Mouse (Mus musculus) common myeloid progenitor, adult 5-6 weeks (primary cell): ENCODE results near the gene Olfr330. TPM values are rescaled to one million over a fixed set of nuclear protein-coding genes. Genes with fewer than 3 reads are reported as not detected.
"Not testable (repeated sequence)": the region's sequence is repeated elsewhere in the genome, so short reads cannot be mapped to it uniquely, and the experiment has no call there.

Experiments
- ATAC-seq: replicated peaks from 2 replicates; pipeline ENCODE4 v1.8.0; 2016; ENCODE audit warnings: low read depth, mild to moderate bottlenecking, moderate TSS enrichment, inconsistent platforms; ENCODE audit not compliant: poor library complexity, severe bottlenecking
- total RNA-seq: library from RNA; stranded (forward); fragments of 200-1000, 187-1606 nt; gene quantifications from 2 replicates; pipeline ENCODE4 v1.2.3, GENCODE M21; 2017

The Olfr330 gene
- not detected in 2 replicates for total RNA-seq

DNA sequence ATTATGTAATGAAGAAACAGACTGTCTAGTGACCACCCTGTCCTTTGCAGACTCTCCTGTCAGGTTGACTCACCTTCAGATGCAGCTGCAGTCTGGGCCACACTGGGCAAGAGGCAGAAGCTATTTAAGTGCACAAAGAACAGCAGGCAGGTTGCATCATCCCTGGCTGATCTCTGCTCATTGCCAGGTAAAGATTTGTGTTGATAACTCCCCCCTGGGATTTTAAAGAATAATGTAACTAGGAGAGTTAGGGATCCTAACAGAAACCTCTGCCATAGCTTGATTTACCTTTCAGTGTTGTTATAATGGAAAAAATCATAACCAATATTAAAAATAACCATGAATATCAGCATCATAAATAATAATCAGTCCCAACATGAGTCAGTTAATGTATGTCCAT is at the start of gene Olfr330:
Gene Olfr330, minus strand, starts transcription at position 101 of the 400 bp plus-strand sequence.
- not testable (repeated sequence) for ATAC-seq

DNA sequence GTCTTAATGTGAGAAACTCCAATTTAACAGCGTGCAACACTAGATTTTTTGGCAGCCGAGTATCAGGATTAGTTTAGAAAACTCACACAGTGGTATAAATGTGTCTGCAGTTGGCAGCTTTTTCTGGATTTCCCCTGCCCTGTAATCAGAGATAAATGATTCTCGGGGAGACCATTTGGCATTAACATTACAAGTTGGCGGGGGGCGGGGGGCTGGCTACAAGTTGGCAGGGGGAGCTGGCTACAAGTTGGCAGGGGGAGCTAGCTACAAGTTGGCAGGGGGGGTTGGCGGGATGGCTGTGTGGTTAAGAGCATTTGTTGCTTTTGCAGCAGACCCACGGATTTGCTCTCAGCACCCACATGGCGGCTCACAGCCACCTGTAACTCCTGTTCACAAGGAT is 44.0 kb upstream of the Olfr330 start:
- no peak for ATAC-seq

DNA sequence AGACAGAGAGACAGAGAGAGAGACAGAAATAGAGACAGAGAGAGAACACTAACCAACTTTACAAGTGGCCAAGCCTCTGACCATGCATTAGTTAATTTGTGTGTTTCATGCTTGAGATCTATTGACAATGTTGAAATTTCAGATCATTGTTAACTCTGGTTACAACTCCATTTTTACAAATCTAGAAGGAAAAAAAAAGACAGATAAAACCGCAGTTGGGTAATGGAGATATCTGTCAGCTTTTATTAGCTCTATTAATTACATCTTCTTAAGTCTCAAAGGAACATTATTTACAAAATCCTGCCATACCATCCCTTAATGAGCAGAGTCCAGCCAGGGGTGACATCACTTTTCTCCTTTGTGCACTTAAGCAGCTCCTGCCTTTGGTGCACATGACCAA is 42.8 kb upstream of the Olfr330 start, which contains the start of gene Olfr325:
Gene Olfr325, plus strand, starts transcription at position 301 of the 400 bp plus-strand sequence.
- no peak for ATAC-seq

DNA sequence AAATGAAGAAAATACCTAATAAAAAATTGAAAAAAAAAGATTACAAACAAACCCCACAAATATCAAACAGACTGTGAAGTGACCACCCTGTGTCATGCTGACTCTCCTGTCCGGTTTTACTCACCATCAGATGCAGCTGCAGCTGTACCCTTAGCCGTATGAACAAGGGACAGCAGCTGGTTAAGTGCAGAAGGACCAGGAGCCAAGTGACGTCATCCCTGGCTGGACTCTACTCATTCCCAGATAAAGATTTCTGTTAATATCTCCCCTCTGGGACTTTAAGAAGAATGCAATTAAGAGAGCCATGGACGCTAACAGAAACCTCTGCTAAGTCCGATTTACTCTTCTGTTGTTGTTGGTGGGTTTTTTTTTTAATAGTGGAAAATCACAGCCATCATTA is 35.8 kb upstream of the Olfr330 start, which contains the start of gene Olfr224:
Gene Olfr224, minus strand, starts transcription at position 149 of the 400 bp plus-strand sequence.
- ATAC-seq, result no peak

DNA sequence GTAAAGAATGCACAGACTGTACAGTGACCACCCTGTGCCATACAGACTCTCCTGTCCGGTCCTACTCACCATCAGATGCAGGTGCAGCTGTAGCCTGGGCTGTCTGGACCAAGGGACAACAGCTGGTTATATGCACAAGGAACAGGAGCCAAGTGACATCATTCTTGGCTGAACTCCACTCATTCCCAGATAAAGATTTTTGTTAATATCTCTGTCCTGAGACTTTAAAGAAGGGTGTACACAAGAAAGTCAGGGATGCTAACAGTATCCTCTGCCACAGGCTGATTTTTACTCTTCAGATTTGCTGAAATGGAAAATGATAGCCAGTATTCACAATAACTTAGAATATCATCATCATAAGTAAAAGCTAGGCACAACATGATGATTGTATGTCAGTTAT is 20.9 kb upstream of the Olfr330 start, which contains the start of gene Olfr328:
Gene Olfr328, minus strand, starts transcription at position 101 of the 400 bp plus-strand sequence.
- ATAC-seq, result no peak

DNA sequence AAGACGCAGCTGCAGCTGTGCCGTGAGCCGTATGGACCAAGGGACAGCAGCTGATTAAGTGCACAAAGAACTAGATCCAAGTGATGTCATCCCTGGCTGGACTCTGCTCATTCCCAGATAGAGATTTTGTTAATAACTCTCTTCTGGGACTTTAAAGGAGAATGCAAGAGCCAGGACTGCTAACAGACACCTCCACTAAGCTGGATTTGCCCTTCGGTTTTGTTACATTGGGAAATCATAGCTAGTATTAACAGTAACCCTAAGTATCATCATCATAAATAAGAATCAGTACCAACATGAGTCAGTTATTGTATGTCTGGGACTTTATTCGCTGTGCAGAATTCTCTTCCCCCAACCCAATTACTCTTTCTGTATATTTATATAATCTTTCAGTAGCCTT is 11.7 kb upstream of the Olfr330 start, which contains the start of gene Olfr329-ps:
Gene Olfr329-ps, minus strand, starts transcription at position 101 of the 400 bp plus-strand sequence.
- ATAC-seq, result no peak

DNA sequence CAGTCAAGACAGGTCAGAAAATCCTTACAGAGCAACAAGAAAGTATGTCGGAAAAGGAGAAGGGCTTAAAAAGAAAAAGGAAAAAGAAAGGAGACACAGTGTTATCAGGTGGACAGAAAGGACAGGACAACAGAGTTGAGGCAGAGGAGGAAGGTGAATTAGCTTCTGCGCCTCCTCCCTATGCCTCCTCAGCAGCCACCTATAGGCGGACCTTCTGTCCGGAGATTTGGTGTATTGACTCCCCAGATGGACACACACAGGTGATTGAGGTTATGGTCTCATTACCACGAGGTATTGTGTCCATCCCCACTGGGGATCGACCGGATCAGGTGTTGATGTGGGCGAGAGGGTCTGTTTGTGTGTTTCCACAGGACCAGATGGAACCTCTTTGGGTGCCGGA is 14.9 kb downstream of the Olfr330 start:
- ATAC-seq, result not testable (repeated sequence)

DNA sequence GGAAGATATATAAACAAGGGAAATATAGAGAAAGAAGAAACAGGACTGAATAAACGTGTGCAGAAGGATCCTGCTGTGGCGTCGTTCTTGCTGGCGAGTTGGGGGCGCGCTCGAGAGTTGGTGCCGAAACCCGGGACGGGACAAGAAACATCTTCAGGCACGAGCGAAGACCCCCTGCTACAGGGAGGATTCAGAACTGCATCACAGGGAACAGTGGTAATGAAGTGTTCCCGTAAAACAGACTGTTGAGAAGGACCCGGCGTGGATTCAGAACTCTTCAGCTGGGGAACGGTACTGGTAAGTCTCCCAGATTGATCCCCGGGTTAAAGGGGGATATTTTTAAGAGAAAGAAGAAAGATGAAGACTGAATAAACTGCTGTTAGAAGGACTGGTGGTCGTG is 15.7 kb downstream of the Olfr330 start:
- not testable (repeated sequence) for ATAC-seq

DNA sequence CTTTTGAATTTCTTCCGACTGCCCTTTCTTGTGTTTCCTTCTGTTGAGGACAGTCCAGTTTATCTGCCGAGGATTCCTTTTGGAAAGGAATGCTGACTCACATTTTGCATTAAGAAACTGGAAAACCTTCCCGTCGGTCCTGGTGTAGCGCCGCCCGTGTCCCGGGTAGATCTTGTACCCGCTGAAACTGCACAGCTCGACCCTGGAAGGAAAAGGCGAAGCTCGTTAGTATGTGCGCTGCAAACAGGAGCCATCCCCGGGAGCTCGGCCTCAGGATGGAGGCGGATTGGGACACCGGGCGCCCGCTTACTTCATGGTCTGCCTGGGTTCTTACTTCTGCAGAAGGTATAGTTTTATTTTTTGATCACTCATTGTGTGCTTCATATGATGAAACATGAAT is 25.6 kb downstream of the Olfr330 start:
- ATAC-seq, result not testable (repeated sequence)

DNA sequence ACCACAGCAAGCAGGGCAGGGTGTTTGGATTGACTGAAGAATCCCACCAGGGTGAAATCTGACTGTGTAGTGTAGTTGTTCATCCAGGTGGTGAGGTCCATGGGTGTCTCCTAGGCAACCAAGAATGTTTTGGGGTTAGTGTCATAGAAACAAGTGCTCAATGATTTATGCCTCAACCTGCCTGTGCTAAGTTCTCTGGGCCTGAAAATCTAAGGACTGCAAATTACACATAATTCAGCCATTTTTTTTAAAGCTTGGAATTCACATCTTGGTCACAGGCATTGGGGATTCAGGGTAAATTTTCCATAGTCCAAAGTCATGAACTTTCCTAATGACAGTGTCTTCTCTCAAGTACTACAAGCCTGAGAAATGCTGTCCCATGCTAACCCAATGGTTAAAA is 32.2 kb downstream of the Olfr330 start, which contains the start of gene Olfr331:
Gene Olfr331, minus strand, starts transcription at position 101 of the 400 bp plus-strand sequence.
- not testable (repeated sequence) for ATAC-seq

DNA sequence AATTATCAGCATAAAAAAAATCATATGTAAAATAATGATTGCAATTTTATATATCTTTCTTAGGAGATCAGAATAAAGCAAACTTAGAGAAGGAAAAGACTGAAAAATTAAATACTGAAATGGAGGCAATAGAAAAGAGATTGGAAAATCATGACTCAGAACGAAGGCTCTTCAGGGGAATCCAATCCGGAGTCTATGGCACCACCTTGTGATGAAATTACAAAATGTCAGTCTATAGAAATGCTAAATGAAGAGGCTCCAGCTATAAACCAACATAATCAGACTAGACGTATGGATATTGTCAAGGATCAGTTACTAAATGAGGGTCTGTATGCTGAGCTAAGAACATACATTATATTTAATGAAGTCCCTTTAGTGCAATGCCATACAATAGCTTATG is 35.3 kb downstream of the Olfr330 start:
- no peak for ATAC-seq

DNA sequence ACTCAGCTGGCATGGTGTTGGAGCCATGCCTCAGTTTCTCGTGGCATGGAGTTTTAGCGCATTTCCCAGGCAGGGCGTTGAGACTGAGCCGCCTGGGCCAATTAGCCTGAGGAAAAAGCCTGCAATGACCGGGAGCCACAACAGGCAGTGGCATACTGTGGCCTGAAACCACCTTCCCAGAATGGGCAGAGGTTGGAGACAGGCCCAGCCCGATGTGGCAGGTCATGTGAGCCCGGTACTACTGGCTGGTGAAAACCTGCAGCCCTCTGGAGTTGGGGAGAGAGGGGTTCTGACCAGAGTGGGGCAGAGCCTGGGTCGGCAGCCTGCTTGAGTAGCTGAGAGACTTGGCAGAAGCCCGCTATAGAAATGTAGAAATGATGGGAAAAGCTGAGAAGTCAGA is 35.9 kb downstream of the Olfr330 start:
- ATAC-seq, result no peak

DNA sequence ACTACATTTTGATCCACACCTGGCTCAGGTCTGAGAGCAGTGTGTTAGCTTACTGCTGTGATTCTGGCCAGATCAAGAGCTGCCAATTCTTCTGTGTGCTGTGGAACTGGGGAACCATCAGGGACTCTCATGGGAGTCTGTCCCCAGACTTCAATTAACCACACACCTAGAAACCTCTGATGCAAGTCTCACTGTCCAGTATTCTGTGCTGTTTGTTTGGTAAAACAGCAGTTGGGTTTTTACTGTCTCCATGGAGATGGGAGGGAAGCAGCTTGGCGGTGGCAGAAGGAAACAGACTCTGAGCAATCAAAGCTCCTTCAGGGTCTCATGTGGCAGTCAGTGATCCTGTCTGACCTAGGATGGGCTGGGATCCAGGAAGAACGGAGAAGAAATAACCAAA is 42.2 kb downstream of the Olfr330 start, which contains the start of gene Olfr332:
Gene Olfr332, minus strand, starts transcription at position 101 of the 400 bp plus-strand sequence.
- no peak for ATAC-seq

Other genes with a start within 250 kb of the Olfr330 start
- gene Zfp692, start 227.8 kb downstream of the Olfr330 start, total RNA-seq, result 15.8 and 19.3 TPM in 2 replicates
- gene Zfp672, start 204.5 kb downstream of the Olfr330 start, total RNA-seq, result 23.0 and 25.8 TPM in 2 replicates
- 12.7 and 13.5 TPM in 2 replicates for gene Sh3bp5l, start 204.1 kb downstream of the Olfr330 start, total RNA-seq
- not detected in 2 replicates for gene Lypd8, start 155.8 kb downstream of the Olfr330 start, total RNA-seq
- not detected in 2 replicates for gene 1810065E05Rik, start 113.7 kb downstream of the Olfr330 start, total RNA-seq
- gene Gm12253, start 102.3 kb downstream of the Olfr330 start, total RNA-seq, result not detected in 2 replicates
- gene Lypd9, start 81.9 kb downstream of the Olfr330 start, total RNA-seq, result not detected in 2 replicates
- gene Olfr30, start 72.6 kb downstream of the Olfr330 start, total RNA-seq, result not detected in 2 replicates
- not detected in 2 replicates for gene Olfr332, start 42.3 kb downstream of the Olfr330 start, total RNA-seq
- gene Olfr331, start 32.3 kb downstream of the Olfr330 start, total RNA-seq, result not detected in 2 replicates
- gene Olfr329-ps, start 11.6 kb upstream of the Olfr330 start, total RNA-seq, result not detected in 2 replicates
- gene Olfr328, start 20.8 kb upstream of the Olfr330 start, total RNA-seq, result not detected in 2 replicates
- gene Olfr224, start 35.7 kb upstream of the Olfr330 start, total RNA-seq, result not detected in 2 replicates
- not detected in 2 replicates for gene Olfr325, start 42.9 kb upstream of the Olfr330 start, total RNA-seq
- not detected in 2 replicates for gene Olfr324, start 60.3 kb upstream of the Olfr330 start, total RNA-seq
- gene 2210407C18Rik, start 81.2 kb upstream of the Olfr330 start, total RNA-seq, result not detected in 2 replicates
- not detected in 2 replicates for gene Olfr323, start 95.7 kb upstream of the Olfr330 start, total RNA-seq
- gene Trim58, start 105.6 kb upstream of the Olfr330 start, total RNA-seq, result 4.7 and 8.4 TPM in 2 replicates
- gene Olfr322, start 123.9 kb upstream of the Olfr330 start, total RNA-seq, result 0.27 TPM in 1 of 2 replicates, not detected in the other
- not detected in 2 replicates for gene Olfr320, start 146.3 kb upstream of the Olfr330 start, total RNA-seq
- gene Olfr319, start 164.3 kb upstream of the Olfr330 start, total RNA-seq, result not detected in 2 replicates
- gene Olfr318, start 189.2 kb upstream of the Olfr330 start, total RNA-seq, result not detected in 2 replicates
- gene Olfr317, start 204.4 kb upstream of the Olfr330 start, total RNA-seq, result not detected in 2 replicates
- not detected in 2 replicates for gene Olfr316, start 217.9 kb upstream of the Olfr330 start, total RNA-seq
- not detected in 2 replicates for gene Olfr315, start 238.4 kb upstream of the Olfr330 start, total RNA-seq
- gene Olfr314, start 248.1 kb upstream of the Olfr330 start, total RNA-seq, result not detected in 2 replicates